8 mouse cellular contexts compared by ENCODE assay signal in genomic region chr3:108770725-108771368, GRCm38 (mm10). TPM values are rescaled to one million over a fixed set of nuclear protein-coding genes. Genes with fewer than 3 reads are reported as not detected.
DNase-seq lines count a peak whose midpoint lies in the region; ATAC-seq and TF ChIP-seq lines count a peak whose summit lies in the region.

No protein-coding gene starts in this region.

- no peaks in the 10 kb centered on the region for H3K4me1 ChIP-seq in hindbrain, embryonic 14.5 days (replicated peaks; ENCODE audit: control insufficient read depth, insufficient read depth, low read length)
- H3K4me1 ChIP-seq in lung, postnatal 0 days (ENCODE audit: insufficient read depth, low read depth, low read length): no peaks in the 10 kb centered on the region

- TF ChIP-seq EP300 in lung, postnatal 0 days (IDR thresholded peaks at IDR 0.05): peak; percentile 64; the same call in 1 of the 2 replicates

- no peaks in the 10 kb centered on the region for H3K9me3 ChIP-seq in hindbrain, embryonic 14.5 days (ENCODE audit: control insufficient read depth, low read length)
- no peaks in the 10 kb centered on the region for H3K9me3 ChIP-seq in lung, postnatal 0 days (ENCODE audit: low read length)

- TF ChIP-seq CTCF in lung, postnatal 0 days (IDR thresholded peaks at IDR 0.05): peak; percentile 78

- H3K27ac ChIP-seq in hindbrain, embryonic 14.5 days: no peak overlapping the region
- peak overlapping the region; percentile 71 for H3K27ac ChIP-seq in lung, postnatal 0 days (ENCODE audit: low read length)

- no peak overlapping the region for H3K9ac ChIP-seq in hindbrain, embryonic 14.5 days
- H3K9ac ChIP-seq in lung, postnatal 0 days (replicated peaks; ENCODE audit: low read depth): no peak overlapping the region

- no peak overlapping the region for H3K4me2 ChIP-seq in hindbrain, embryonic 14.5 days (replicated peaks)
- H3K4me2 ChIP-seq in lung, postnatal 0 days (replicated peaks; ENCODE audit: low read depth, low read length): peak overlapping the region; percentile 8; the same call in 1 of the 2 replicates

- 38% methylated on average over 6 of the region's 6 CpGs for WGBS in hindbrain, embryonic 14.5 days
- WGBS in lung, postnatal 0 days: 16% methylated on average over 6 of the region's 6 CpGs

- H3K27me3 ChIP-seq in hindbrain, embryonic 14.5 days (ENCODE audit: control insufficient read depth, insufficient read depth, low read length): no peaks in the 10 kb centered on the region
- no peaks in the 10 kb centered on the region; the same call in 1 of the 2 replicates for H3K27me3 ChIP-seq in lung, postnatal 0 days (replicated peaks; ENCODE audit: insufficient read depth, low read length)

- H3K4me3 ChIP-seq in hindbrain, embryonic 14.5 days (replicated peaks; ENCODE audit: low read length): no peak overlapping the region
- H3K4me3 ChIP-seq in lung, postnatal 0 days (ENCODE audit: low read depth, low read length): no peak overlapping the region

- H3K36me3 ChIP-seq in hindbrain, embryonic 14.5 days (replicated peaks; ENCODE audit: control insufficient read depth, insufficient read depth): no peaks in the 10 kb centered on the region
- no peaks in the 10 kb centered on the region for H3K36me3 ChIP-seq in lung, postnatal 0 days (ENCODE audit: insufficient read depth, low read length)

- DNase-seq in R1 (ENCODE audit: low read depth, low spot score): peak; percentile 77
- DNase-seq in cerebellum, postnatal 36 days: peak; percentile 26 to 47
- DNase-seq in frontal cortex, postnatal 36 days (ENCODE audit: low spot score in 2 of 2): peak; percentile 55 to 82
- peak; percentile 83 for DNase-seq in hindbrain, embryonic 14.5 days (ENCODE audit: low spot score)
- peak; percentile 56 to 71 for DNase-seq in layer of hippocampus, postnatal 10 days (ENCODE audit: low spot score in 2 of 2)
- peak; percentile 94 for DNase-seq in lung, postnatal 0 days (ENCODE audit: low spot score)
- DNase-seq in ovary, postnatal 36 days (ENCODE audit: low spot score): peak; percentile 11
- DNase-seq in thymus, postnatal 4 days: peak; percentile 51

- peak; percentile 77 for ATAC-seq in hindbrain, embryonic 14.5 days (ENCODE audit: low FRiP score)
- peak; percentile 90 for ATAC-seq in lung, postnatal 0 days

RNA-seq across cellular contexts. Expression of gene Aknad1, which starts 31.4 kb away (rescaled TPM):
- not detected in 2 replicates for polyA plus RNA-seq in hindbrain, embryonic 14.5 days (2014; fragmentation: Nextera tagmentation; extraction: Ambion mirVana)
- total RNA-seq in layer of hippocampus, postnatal 10 days (2021): not detected
- 0.10 and 0.21 TPM in 2 replicates for polyA plus RNA-seq in lung, postnatal 0 days (2015; fragmentation: Nextera tagmentation; extraction: Ambion mirVana)

RNA-seq across cellular contexts. Expression of gene Gpsm2, which starts 48.7 kb away (rescaled TPM):
- 22.7 and 24.2 TPM in 2 replicates for polyA plus RNA-seq in hindbrain, embryonic 14.5 days (2014; fragmentation: Nextera tagmentation; extraction: Ambion mirVana)
- total RNA-seq in layer of hippocampus, postnatal 10 days (2021): 10 to 100 TPM; 13.5 to 20.4 TPM
- polyA plus RNA-seq in lung, postnatal 0 days (2015; fragmentation: Nextera tagmentation; extraction: Ambion mirVana): 22.9 and 23.7 TPM in 2 replicates

Comparison
In these comparisons a context has a peak if more than half of its experiments do, and no peak if none do; other contexts are left out.
1. DNase-seq: peak in every context shown above with its lines; median percentile 94 in lung, postnatal 0 days; 83 in hindbrain, embryonic 14.5 days; 77 in R1; 68 in frontal cortex, postnatal 36 days; 64 in layer of hippocampus, postnatal 10 days; 51 in thymus, postnatal 4 days; 36 in cerebellum, postnatal 36 days; 11 in ovary, postnatal 36 days.